Mouse (Mus musculus): ENCODE data around the gene Fam155a.

Gene Fam155a

DNA sequence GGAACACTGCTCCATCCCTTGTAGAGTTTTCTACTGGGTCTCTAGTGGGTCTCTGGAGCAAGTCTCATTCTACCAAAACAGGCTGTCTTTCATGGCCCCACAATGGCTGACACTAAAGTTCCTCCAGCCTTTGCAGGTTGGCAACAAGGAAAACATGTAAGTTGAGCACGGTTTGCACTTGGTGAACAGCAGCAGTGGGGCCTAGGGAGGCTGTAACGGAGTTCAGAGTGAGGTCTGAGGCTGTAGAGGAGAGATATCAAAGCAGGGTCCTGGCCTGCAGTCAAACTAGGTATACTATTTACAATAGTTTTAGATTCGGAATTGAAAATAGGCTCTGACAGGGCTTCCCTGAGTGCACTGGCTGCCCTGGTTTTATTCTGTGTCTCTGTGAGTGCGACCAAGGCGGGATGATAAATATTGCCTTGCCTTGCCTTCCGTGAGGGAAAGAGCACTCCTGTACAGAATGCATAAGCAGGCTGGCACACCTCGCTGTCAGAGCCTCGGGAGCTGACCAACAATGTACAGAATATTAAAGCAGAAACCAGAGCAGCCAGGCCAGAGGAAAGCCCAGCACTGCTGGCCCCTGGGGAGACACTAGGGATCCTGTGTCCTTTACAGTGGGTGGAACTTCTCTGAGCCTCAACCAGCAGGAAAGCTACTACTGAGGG lies 277.3 kb downstream of the Fam155a start:
- no peak for DNase-seq (ENCODE audit: low read depth)

- no peak for DNase-seq (ENCODE audit: low read depth)
Measured at GRCm38 (mm10) chr8:9482565-9482964, 288.4 kb downstream of the Fam155a start.

DNA sequence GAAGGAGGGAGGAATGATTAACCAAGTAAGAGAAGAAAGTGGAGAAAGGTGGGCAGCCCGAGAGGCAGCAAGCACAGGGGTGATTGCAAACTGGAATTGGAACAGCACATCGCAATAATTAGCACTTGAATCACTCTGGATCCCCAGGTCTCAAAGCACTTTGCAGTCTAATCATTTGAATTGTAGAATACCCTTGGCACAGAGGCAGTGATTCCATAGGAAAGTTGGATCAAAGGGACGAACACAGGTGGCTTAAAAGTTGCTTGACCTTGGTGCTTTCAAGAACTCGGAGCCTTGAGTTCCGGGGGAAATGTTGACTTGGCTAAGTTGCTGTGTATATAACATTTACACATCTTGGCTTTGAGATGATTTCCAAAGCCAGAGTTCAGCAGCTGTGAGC lies 299.7 kb downstream of the Fam155a start:
- DNase-seq (ENCODE audit: low read depth): no peak

DNA sequence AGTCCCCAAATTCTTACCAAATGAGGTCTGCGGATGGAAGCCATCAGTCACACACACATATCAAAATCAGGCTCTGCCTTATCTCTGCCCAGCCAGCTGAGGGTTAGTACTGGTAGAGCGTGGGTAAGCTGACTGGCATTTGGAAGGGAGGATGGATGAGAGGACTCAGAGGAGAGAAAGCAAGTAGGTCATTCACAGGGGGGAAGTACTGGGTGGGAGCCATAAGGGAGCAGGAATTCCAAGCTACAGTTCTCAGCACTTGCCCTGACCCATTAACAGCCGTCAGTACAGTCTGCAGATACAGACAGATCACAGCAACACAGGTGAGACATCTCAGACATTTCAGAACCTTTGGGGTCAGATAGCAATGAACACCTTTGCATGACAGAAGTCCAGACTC lies 300.8 kb downstream of the Fam155a start:
- no peak for DNase-seq (ENCODE audit: low read depth)

DNA sequence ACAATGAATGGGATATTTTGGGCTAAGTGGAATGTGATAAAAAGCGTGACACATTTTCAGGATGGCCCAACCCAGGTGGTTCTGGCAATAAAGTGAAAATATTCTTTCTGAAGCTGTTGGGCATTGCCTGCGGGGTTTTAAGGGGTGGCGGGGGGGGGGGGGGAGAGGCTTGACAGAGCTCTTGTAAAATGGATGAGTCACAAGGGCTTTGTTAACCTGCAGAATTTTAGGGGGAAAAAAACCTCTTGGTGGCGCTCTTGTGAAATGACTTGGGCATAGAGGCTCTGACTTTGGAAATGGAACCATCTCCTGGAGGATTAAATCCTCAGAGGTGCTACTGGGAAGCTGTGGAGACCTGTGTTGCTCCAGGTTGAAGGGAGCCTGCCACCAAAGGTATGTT lies 309.9 kb downstream of the Fam155a start:
- no peak for DNase-seq (ENCODE audit: low read depth)

- no peak for DNase-seq (ENCODE audit: low read depth)
Measured at GRCm38 (mm10) chr8:9460707-9461106, 310.3 kb downstream of the Fam155a start.

- no peak for DNase-seq (ENCODE audit: low read depth)
Measured at GRCm38 (mm10) chr8:9458614-9459013, 312.3 kb downstream of the Fam155a start.

GRCm38 (mm10) chr8:9455138-9455537 lies 315.8 kb downstream of the Fam155a start:
- DNase-seq (ENCODE audit: low read depth): no peak

- no peak for DNase-seq (ENCODE audit: low read depth)
Measured at GRCm38 (mm10) chr8:9453742-9454141, 317.2 kb downstream of the Fam155a start.

GRCm38 (mm10) chr8:9451543-9451942 lies 319.4 kb downstream of the Fam155a start:
- DNase-seq (ENCODE audit: low read depth): no peak

DNA sequence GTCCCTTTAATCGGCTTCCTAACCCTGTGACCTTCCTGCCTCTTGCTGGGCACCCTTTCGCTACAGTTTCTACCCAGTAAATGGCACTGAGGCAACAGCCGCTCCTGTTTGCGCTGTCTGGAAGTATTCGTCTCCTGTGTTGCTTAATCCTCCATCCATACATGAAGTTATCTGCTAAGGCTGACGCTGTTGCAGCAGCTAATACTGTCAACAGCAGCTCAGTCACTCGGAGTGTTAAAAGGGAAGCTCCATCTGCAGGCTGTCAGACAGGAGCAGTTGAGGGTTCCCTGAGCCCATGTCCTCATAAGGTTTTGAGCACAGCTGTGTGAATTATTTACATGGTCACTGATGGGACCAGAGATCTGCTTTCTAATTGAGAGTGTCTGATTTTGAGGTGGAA lies 322.3 kb downstream of the Fam155a start:
- no peak for DNase-seq (ENCODE audit: low read depth)

- no peak for DNase-seq (ENCODE audit: low read depth)
Measured at GRCm38 (mm10) chr8:9437822-9438221, 333.1 kb downstream of the Fam155a start.

DNA sequence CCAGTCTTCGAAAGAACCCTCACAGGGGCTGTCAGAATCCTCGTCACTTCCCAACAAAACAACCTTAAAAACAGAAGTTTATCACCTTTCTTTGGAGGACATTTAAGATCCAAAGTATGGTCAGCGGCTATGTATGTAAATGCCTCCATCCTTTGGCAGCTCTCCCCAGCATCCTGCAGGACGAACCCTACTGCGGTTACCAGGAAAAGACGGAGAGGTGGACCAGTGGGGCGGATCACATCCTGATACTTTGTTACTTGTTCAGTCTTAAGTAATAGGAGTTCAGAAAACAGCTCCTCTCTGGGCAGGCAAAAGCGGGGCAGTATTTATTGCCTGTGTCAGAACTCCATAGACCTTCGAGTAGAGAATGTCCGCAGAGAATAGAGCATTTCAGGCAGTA lies 335.5 kb downstream of the Fam155a start:
- DNase-seq (ENCODE audit: low read depth): no peak

- no peak for DNase-seq (ENCODE audit: low read depth)
Measured at GRCm38 (mm10) chr8:9432635-9433372, 338.2 kb downstream of the Fam155a start.

GRCm38 (mm10) chr8:9428846-9429245 lies 342.1 kb downstream of the Fam155a start:
- no peak for DNase-seq (ENCODE audit: low read depth)

DNA sequence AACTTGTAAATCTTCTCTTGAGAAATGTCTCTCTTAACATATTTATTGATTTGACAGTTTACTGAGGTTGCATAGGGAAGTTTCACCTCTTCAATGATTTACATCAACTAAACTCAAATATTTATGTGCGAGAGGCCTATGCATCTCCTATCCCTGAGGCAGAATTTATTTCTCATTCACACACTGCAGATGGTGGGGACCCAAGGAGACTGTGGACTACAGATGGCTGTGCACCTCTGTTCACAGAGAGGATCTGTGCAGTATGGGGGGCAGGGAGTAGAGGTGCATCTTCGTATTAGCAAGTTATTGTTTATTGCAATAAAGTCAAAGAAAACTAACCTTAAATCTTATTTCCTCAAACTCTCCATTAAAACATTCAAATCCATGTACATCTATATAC lies 346.9 kb downstream of the Fam155a start:
- no peak for DNase-seq (ENCODE audit: low read depth)

GRCm38 (mm10) chr8:9423590-9423989 lies 347.4 kb downstream of the Fam155a start:
- DNase-seq (ENCODE audit: low read depth): no peak

DNA sequence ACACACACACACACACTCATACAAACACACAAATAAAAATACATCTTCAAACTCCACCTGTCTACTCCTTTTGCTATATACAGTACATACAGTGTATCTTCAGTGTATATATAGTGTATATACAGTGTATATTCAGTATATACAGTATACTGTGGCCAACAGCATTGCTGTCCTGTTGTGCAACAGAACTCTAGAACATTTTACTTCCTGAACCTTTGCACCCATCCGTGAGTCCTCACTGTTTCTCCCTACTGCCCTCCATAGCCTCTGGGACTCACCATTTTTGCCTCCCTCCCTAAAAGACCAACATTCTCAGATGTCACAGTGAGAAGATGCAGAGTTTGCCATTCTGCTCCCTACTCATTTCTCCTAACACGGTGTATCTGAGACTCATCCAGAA lies 347.8 kb downstream of the Fam155a start:
- no peak for DNase-seq (ENCODE audit: low read depth)

GRCm38 (mm10) chr8:9418856-9419800 lies 351.8 kb downstream of the Fam155a start:
- DNase-seq (ENCODE audit: low read depth): no peak

DNA sequence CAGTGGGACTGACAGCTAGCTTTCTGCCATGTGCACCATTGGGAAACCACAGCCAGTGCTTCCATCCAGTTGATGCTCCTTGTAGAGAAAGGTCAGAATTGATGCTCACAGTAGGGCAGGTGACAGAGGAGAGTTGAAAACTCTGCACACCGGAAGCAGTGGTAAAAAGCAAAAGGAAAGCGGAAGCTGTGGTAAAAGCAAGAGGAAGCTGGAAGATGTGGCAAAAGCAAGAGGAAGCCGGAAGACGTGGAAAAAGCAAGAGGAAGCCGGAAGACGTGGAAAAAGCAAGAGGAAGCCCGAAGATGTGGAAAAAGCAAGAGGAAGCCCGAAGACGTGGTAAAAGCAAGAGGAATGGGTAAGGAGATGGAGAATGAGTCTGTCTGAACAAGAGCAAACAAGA lies 354.8 kb downstream of the Fam155a start:
- DNase-seq (ENCODE audit: low read depth): no peak

- DNase-seq (ENCODE audit: low read depth): no peak
Measured at GRCm38 (mm10) chr8:9408480-9408879, 362.5 kb downstream of the Fam155a start.

- no peak for DNase-seq (ENCODE audit: low read depth)
Measured at GRCm38 (mm10) chr8:9406204-9406603, 364.8 kb downstream of the Fam155a start.

- DNase-seq (ENCODE audit: low read depth): no peak
Measured at GRCm38 (mm10) chr8:9404651-9405050, 366.3 kb downstream of the Fam155a start.

Data from c-Kit-positive CD71-negative TER-119-negative erythroid progenitor cells, embryonic 14.5 days (primary cell).